Mouse (Mus musculus) adrenal gland, adult (tissue): ENCODE data around the gene C1qc.

Source experiments
- DNase-seq, 2 experiments: peaks; one replicate each; pipeline ENCODE4 v3.0.0; 2022 to 2023; ENCODE audit warnings: low spot score in 1 of 2; ENCODE audit not compliant: inconsistent age in 2 of 2

Gene C1qc

DNA sequence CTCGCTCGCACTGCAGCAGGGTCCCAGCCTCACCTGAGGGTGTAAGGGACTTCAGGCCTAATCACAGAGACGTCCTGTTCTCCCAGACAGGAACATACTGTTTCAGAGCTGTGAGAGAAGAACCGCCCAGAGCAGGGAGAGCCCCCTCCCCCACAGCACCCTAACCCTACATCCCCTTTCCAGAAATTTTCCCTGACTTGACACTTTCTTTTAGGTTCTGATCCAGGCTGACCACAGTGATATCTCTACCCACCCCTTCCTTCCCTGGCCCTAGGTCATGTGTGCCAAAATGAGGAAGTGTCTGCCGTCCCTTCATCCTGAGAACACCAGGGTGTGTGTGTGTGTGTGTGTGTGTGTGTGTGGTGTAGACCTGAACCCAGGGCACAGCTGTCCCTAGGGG, at the start of gene C1qc:
Gene C1qc (minus strand): TSS at position 255 of the 400 bp plus-strand sequence.
- DNase-seq = peak in 1 of 2 experiments; percentile 35

DNA sequence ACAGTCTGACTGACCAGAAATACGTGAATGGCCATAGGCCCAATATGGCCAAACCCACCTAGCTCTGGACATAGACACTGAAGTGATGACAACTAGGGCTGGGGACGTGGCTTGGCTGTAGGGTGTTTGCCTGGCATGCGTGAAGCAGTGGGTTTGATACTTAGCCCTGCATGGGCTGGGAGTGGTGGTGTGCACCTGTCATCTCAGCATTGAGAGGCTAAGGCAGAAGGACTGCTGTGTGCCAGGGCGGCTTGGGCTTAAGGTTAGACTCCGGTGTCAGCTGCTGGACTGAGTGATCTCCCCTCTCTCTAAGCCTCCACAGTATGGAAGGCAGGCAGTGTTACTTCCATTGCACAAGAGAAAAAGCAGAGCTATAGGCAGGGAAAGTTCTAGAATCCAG, 45.1 kb upstream of the C1qc start:
- DNase-seq = no peak

DNA sequence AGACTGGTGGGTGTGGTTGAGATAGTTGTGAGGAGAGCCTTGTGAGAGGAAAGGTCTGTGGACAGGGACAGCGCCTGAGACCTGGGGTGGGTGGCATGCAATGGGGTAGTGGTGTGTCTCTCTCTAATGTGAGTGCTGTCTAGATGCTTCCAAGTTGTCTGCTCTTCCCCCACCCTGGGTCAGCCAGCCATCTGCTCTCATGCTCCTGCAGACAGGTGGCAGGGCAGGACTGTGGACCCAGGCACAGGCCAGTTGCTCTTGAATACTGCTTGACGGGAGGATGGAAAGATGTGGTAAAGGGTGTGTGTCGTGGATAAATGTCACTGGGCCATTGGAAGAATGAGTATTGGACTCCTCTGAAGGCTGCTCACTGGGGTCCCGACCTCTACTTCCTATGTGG, 44.5 kb upstream of the C1qc start:
- DNase-seq = no peak

DNA sequence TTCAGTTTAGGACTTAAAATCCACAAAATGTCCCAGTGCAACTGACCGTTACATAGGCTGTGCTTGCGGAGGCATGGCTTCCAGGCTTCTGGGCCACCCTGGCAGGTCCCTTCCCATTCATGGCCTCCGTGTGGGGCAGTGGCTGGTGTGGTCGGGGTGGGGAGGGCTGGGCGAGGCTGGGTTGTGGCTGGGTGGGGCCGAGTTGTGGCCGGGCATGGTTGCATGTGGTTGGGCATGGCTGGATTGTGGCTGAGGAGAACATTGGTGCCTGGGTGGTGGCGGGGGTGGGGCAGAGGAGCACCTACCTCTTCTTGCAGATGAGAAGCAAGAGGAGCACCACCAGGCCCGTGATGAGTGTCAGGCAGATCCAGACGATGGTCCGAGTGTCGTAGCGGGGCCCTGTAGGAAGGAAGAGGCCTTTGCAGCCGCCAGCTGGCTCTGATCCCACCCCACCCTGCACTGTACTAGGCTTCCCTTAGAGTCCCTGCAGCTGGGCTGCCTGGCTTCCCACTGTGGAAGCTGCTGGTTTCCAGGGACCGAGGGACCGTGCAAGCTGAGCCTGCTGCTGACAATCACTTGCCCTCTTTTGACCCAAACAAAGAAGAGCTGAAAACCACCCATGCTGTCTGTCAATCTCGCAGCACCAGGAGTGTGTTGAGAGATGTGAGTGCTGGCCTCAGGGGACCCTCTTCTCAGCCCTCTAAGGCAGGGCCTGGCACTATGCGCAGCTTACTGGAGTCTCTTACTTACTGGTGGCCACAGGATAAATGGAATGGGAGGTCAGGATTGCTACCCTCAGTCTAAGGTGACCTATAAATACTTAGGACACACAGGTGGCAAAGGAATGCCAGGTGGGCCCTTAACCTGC, 42.1 kb upstream of the C1qc start:
- no peak for DNase-seq

DNA sequence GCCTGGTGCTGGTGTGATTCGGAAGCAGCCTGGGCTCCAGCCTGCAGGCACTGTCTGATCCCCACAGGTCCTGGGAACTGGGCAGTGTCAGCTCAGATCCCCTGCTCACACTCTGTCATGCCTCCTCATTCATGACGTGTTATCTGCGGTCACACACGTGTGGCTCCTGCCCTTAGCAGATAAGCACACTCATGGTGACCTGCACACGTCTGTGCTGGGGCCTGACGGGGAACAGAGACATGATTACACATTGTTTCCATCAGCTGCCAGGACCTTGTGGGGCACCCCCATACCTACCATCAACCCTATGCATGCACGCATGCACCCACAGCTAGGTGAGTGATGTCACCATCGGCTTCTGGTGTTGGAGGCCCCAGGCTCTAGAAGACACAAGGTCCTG, 37.6 kb upstream of the C1qc start:
- DNase-seq = no peak

DNA sequence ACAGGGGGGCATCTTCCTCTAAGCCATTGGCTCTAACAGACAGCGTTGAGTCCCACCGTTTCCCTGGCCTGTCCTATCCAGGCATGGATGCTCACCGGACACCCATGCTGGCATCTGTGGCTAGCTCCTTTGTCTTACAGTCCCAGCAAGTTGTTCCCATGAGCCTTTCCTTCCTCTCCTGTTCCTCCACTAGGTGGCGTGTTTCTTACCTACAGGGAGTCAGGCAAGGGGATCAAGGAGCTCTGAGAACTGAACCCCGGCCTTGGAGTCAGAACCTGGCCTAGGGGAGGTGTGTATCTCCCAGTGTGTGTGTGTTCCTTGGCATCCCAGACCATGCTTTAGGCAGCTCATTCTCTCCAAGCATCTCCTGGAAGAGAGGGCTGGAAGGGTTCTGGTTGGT, 36.1 kb upstream of the C1qc start:
- peak; percentile 25 to 77 for DNase-seq

DNA sequence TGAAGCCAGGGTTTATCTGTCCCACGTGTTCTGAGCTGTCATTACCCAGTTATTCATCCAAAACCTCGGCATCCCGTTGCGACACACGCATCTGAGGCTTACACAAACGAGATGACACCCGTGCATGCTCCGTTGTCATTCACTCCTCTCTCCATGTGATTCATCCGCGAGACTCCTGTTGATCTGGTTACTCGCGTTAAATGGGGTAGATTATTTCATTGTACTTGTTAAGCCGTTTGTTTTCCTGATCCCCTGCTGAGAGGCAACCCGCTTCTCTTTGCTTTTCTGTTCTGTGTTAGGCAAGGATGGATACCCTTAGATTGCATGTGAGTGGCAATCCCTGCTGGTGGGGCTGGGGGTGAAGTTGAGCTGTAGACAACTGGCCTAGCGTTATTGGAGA, 32.9 kb upstream of the C1qc start:
- DNase-seq = peak in 1 of 2 experiments; percentile 48

DNA sequence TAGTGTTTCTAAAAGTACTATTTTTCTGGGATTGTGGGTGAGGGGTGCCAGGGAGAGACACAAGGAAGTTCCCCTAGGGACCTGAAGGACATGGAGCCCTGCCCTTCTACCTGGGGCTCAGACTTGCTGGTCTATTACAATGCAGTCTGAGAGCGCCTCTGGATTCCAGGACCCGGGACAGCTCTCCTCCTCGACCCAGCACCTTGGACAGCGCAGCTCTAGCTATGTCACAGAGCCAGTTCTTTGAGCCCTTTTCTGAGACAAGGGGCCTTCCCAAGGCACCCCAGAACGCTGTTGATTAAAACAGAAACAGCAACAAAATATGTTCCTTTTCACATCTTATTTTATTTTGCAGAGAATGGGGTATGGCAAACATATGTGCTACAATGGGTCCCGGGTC, 31.7 kb upstream of the C1qc start:
- peak; percentile 63 to 91 for DNase-seq

DNA sequence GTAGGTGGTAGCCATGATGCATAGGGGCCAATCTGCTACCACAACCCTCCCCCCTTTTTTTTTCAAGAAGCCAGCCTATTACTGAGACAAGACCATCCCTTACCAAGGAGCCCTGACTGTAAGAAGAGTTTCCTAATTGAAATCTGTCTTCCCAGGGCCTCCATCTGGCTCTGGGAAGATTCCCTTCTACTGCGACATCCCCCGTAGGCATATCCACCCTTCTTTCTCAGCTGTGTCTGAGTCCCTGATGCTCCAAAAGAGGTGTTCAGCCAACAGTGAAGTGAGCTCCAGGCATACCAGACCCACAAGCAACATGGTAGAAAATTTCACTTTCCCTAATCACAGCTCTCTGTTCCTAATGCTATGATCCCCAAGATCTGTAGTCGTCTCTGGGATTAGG, 26.7 kb upstream of the C1qc start:
- DNase-seq = no peak

DNA sequence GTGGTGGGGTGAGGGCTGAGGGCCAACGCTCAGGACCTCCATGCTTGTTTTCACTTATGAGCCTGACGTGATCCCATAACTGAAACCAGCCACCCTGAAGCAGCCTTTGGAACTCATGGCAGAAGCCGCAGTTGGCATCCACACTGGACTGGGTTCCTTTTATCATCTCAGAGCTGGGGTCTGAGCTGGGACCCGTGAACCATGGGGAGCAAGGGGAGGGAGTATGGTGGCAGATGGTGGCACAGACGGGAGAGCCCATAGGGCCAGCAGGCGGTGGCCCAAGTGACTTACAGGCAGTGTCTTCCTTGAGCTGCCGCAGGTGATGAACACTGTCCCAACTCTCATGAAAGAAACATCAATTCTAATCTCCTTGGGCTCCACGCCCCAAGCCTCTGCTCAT, 26.0 kb upstream of the C1qc start:
- no peak for DNase-seq

DNA sequence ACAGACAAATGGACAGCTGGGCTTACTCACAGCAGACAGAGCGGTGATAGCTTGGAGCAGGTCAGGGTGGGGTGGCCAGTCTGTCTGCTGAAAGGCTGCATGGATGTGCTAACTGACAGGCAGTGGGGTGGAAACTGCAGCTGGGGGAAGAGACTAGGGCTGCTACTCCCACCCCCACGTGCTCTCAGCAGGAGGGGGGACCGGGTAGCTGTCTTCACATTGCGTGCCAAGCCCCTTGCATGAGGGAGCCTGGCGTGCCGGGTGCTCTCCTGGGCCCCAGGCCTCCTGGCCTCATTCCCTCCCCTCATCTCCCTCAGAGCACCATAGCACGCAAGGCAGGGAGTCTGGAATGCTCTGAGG, 24.3 kb upstream of the C1qc start:
- DNase-seq = no peak

DNA sequence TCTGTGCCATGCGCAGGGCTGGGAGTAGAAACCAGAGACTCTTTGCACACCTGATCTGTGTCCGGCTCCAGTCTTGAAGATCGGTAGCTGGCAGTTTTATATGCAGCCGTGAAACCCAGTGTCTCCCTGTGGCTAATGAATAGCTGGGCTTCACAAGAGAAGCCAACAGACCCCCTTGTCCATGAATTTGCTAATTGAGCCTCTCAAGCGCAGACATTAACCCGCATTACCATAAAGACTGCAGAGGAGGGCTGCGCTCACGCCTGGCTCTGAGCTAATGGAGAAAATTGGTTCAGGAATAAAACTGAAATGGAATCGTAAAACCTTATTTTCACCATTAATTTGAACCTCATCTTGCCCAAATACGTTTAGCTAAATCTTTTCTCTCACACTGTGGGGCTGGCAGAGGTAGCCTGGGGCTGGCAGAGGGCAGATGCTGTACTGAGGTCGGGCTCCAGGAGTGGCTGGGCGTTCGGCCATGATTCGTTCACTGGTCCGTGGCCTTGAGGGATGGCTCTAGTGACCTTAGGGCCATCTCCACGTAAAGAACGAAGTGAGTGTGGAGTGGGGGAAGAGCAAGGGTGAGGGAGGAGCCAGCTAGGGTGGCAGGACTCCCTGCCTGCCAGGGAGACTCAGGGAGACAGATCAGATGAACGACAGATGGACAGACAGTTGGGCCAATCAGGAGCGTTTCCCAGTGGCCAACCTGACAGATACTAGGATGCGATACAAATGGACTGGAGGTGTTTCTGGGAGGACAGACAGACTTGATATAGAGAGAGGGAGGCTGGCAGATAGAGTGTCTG, 23.7 kb upstream of the C1qc start:
- DNase-seq = no peak

DNA sequence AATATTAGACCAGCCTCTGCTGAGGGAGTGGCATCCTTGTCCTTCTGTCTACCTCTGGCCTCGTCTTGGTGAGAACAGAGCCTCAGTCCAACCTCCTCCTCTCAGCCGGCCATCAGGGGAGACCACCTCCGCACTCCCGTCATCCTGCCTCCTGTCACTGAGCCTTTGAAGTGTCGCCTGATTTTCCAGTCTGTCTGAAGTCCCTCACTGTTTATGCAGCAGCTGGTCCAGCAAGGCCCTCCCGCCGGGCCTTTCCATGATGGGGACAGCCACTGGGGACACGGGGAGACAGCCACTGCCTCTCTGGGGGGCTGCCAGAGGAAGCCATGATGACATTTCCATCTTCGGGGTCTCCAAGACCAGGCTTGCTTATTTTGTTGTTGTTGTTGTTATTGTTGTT, 20.0 kb upstream of the C1qc start:
- DNase-seq = no peak

DNA sequence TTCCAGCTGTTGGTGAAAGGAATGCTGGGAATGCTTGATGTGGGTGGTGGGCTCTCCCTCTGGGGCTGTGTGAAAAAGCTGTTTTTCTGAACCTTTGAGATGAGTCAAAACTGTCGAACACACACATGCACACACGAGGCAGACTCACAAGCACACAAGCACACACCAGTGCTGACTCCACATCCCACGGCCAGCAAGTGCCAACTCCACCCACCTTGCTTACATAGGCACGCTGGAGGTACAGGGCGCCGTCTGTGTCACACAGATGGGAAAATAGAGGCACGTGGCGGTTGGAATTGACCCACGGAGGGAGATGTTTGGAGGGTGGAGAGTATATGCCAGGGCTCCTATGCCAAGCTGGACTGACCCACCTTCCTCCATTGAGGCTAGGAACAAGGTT, 18.9 kb upstream of the C1qc start:
- DNase-seq = no peak

DNA sequence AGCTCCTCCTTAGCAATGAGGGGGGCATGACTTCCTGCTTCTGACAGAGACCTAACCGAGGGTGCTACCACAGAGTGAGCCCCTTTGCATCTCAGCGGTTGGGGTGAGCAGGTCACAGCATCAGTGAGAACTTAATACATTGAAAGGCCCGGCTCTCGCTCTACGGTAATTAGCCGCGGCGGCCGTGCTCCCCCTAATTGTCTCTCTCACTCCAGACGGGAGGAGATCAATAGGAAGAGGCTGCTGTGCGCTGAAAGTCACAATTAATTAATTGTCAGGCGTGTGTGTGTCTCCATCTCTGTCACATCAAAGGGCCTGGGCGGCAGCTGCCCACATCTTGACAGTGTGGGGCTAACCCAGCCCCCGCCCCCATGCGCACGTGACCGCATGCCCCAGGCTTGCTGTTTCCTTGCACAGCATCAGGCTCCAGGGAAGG, 18.4 kb upstream of the C1qc start:
- DNase-seq = peak in 1 of 2 experiments; percentile 18

DNA sequence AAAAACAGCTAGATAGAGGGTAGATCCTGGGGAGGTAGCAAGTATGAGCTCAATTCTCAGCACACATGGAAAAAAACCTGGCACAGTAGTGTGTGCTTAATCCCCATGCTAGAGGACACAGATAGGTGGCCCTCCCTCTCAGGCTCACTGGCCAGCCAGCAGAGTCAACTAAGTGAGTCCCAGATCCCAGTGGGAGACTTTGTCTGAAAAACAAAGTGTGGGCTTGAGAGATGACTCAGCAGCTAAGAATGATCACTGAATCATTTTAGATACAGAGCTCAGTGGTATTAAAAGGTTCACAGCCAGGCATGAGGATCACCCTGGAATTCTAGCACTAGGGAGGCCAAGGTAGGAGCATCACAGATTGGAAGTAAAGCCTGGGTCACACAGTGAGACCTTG, 14.9 kb upstream of the C1qc start:
- no peak for DNase-seq

DNA sequence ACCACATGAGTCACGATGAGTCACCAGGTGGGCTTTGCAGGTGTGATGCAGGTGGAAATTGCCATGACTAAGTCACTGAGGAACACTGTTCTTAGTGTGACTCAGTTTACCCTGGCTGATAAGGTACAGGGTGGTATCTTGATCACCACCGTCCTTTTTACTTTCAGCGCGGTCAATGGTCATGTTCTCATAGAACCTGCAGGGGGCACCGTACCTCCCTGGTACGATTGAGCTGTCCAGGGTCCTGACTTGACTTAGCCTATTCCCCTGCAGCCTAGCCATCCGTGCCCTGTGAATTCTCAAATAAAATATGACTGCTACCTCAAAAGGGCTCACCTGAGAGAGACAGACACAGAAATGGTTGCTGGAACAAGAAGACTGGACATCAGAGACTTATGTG, 14.2 kb upstream of the C1qc start:
- DNase-seq = peak; percentile 41 to 83

DNA sequence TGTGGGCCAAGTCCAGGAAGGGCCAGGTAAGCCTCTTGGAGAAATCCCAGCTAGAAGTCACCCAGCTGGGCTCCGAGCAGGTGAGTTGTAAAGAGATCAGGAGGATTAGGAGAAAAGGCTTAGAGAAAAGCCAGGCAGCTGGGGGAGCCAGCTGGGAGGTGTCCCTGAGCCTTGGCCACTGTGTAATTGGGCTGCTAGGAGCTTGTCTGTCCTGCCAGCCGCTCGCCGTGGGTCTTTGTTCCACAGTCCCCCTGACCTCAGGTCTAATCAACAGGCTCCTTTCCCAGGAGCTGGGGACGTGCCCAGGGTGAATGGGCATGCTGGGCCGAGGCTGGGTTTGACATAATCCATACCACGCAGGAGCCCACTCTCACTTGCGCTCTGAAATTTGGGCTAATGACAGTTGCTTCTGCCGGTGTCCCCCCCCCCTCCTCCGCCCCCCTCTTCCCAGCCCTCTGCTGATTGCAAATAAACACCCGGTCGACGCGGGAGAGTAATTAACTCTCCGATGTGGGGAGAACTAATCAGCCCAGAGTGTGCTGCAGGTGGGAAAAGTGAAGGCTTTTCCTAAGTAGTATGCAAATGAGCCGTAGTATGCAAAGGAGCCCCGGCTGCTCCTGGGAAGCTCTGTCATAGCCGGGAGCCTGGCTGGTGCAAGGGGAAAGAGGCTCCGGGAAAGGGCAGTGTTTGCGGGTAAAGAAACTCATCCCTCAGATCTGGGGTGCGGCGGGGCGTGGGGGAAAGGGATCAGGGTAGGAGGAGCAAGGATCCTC, 12.1 kb upstream of the C1qc start:
- DNase-seq = no peak

DNA sequence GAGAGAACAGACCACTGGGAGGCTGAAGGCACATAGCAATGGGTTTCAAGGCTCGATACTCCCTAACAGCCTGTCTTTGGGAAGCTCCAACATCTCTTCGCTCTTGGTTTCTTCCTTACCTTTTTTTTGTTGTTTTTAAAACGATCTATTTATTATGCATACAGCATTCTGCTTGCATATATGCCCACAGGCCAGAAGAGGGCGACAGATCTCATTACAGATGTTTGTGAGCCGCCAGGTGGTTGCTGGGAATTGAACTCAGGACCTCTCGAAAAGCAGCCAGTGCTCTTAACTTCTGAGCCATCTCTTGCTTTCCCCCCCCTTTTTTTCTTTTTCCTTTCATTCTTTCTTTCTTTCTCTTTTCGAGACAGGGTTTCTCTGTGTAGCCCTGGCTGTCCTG, 6.3 kb upstream of the C1qc start:
- DNase-seq = no peak

DNA sequence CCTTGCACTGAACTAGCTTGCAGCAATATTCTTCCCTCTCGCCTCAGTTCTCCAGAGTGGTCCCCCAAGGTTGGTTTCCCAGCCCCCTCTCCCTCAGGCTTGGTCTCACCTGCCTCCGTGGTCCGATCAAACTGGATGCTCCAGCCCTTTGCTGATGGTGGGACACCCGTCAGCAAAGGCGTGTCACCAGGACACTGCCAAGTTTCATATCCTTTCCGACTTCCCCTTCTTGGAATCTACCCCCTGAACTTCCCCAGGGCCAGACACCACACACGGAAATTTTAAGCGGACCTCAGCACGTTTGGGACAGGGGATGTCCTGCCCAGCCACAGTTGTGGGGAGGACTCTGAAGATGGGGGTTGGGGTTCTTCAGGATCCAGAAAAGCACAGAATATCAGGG, 5.8 kb upstream of the C1qc start, which contains the start of gene C1qa:
Gene C1qa (minus strand): TSS at position 167 of the 400 bp plus-strand sequence.
- peak in 1 of 2 experiments; percentile 51 for DNase-seq

DNA sequence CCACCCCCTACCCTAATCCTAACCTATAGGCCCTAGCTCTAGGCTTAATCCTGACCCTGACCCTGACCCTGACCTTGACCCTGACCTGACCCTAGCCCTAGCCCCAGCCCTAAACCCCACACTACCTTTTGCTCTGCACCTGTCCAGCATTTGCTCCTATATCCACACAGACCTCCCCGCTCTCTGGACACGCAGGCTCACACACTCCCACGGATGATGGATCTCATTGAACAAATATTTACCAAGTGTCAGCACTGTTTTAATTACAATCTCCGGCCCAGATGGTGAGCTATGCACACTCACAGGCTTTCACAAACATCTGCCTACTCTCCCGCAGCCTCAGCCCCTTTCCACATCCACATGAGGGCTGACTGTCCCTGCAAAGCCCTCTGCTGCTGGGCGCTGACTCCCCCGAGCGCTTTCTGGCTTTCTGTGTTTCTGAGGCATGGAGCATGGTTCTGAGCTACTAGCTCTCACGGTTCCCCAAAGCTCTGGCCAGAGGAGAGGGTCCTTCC, 5.3 kb upstream of the C1qc start:
- DNase-seq = no peak
